Mouse (Mus musculus) hindbrain, embryonic 10.5 days (tissue): Measurements from ENCODE around the gene Dus1l. TPM values are rescaled to one million over a fixed set of nuclear protein-coding genes. Genes with fewer than 3 reads are reported as not detected.
"Not testable (repeated sequence)": the region's sequence is repeated elsewhere in the genome, so short reads cannot be mapped to it uniquely, and the experiment has no call there.

Experiments used
- DNase-seq: peaks from one replicate; pipeline ENCODE4 v3.0.0-alpha.2; 2017; ENCODE audit warnings: low spot score
- H3K27ac ChIP-seq: fragments of 300-500 bp; sonication (generic); 2 replicates; pipeline ENCODE4 v1.5.1; 2016; ENCODE audit warnings: mild to moderate bottlenecking, moderate library complexity
- H3K27me3 ChIP-seq: fragments of 300-500 bp; sonication (generic); 2 replicates; pipeline ENCODE4 v1.6.1; 2016; ENCODE audit warnings: mild to moderate bottlenecking; ENCODE audit not compliant: poor library complexity, insufficient read depth, severe bottlenecking
- H3K36me3 ChIP-seq: fragments of 300-500 bp; sonication (generic); 2 replicates; pipeline ENCODE4 v1.6.1; 2016; ENCODE audit warnings: mild to moderate bottlenecking, moderate library complexity
- H3K4me1 ChIP-seq: fragments of 300-500 bp; sonication (generic); replicated peaks from 2 replicates; pipeline ENCODE4 v1.6.1; 2016; ENCODE audit warnings: mild to moderate bottlenecking
- H3K4me3 ChIP-seq: fragments of 300-500 bp; sonication (generic); 2 replicates; pipeline ENCODE4 v1.5.1; 2016; ENCODE audit warnings: mild to moderate bottlenecking, moderate library complexity
- H3K9me3 ChIP-seq: fragments of 300-500 bp; sonication (generic); 2 replicates; pipeline ENCODE4 v1.6.1; 2016; ENCODE audit warnings: mild to moderate bottlenecking, moderate library complexity
- WGBS: fragments of 180-500 bp; shearing (Covaris S2); methylation state at CpG from one replicate; pipeline ENCODE4 v1.1.7; 2016; 5-methylcytosine and 5-hydroxymethylcytosine counted together
- polyA plus RNA-seq: library from polyadenylated mRNA; unstranded; fragments of >200 nt; fragmentation: Nextera tagmentation; extraction: Ambion mirVana; gene quantifications from 2 replicates; pipeline ENCODE4 v1.2.1, GENCODE M21; 2016

Gene Dus1l
- polyA plus RNA-seq, 1 experiment from 2014 or later: 95.4 TPM

DNA sequence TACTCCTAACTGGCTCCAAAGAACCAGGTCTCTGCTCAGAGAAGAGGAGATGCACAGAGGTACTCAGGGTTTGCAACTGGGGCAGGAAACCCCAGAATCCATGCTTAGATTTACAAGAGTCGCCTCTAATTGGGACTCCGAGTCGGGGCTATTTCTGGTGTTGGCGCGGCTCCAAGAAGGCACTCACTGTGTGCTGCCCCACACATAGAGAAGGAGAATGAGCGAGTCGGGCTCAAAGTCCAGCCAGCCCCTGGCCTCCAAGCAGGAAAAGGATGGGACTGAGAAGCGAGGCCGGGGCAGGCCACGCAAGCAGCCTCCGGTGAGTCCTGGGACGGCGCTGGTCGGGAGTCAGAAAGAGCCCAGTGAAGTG is 33.5 kb downstream of the Dus1l start, which contains the start of gene Hmga1b:
Hmga1b (plus strand) TSS at position 123 of the 370 bp plus-strand sequence.
- H3K27me3 ChIP-seq: peaks cover 29% of the 10 kb centered on the region
- H3K36me3 ChIP-seq, H3K27ac ChIP-seq, H3K4me1 ChIP-seq, DNase-seq: not testable (repeated sequence)
- peaks cover 25% of the 10 kb centered on the region for H3K9me3 ChIP-seq
- WGBS: 21% methylated on average over 14 of the region's 14 CpGs
- H3K4me3 ChIP-seq: peak within 1 kb of the TSS; percentile 30; the same call in 1 of the 2 replicates

DNA sequence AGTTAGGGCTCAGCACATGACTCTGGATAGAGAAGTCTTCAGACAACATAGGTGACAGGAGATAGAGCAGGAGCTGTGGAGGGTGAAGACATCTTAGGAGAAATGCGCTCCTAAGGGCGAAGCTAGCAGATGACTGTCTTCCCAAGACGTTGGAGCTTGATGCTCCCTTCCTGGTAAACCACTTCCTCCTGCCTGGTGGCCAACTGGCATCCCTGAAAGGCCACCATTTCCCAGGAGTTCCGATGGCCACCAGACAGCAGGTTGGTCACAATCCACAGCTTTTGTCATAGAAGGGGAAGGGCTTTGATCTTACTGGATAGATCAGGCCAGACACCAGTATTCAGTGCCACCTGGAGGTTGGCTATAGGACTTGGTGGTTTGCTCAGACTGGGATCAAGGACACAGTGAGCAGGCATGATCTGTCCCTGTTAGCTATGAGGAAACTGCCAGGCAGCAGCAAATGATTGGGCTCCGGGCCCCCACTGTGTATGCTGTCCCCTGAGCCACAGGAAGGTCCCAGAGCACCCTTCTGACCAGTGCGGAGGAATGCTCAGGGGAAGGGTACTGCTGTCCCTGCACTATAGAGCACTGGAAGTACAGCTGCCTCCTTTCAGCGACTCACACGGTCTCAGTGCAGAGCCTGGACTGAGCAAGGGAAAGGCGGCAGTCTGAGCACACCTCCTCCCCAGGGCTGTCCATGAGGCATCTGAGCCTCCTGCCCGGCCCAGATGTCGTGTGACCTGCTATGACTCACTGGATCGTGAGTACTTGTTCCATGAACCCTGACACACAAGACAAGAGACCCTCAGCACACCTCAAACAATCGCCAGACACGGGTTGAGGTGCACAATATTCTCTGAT is 34.2 kb downstream of the Dus1l start:
- 73% methylated on average over 14 of the region's 14 CpGs for WGBS
- H3K9me3 ChIP-seq: peaks cover 30% of the 10 kb centered on the region
- no peak for DNase-seq
- H3K36me3 ChIP-seq: no peaks in the 10 kb centered on the region
- no peak overlapping the region for H3K27ac ChIP-seq
- H3K4me1 ChIP-seq: peaks cover 3% of the 10 kb centered on the region; the same call in 1 of the 2 replicates
- peaks cover 29% of the 10 kb centered on the region for H3K27me3 ChIP-seq
- no peak overlapping the region for H3K4me3 ChIP-seq

DNA sequence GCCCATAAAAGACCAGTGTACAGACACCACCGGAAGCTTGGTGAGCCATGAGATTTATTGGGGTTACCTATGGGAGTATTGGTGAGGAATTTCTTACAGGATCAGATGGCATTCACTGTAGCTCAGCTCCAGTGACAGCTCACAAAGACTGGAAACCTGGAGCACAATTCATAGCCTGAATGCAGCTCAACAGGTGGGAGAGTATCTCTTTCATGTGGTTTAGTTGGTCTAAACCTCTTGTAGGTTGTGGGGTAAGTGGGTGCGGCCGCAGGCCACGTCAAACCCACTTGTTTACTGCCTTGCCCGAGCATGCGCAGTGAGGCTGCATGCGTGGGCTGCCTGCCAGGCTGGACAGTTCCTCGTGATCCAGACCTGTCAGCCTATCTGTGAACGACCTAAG is 36.0 kb downstream of the Dus1l start:
- Histone ChIP-seq H3K27me3 (peaks cover 26% of the 10 kb centered on the region), H3K9me3 (peaks cover 34% of the 10 kb centered on the region), H3K4me3 (no peak overlapping the region), H3K4me1 (peaks cover 3% of the 10 kb centered on the region; the same call in 1 of the 2 replicates), H3K36me3 (no peaks in the 10 kb centered on the region), H3K27ac (no peak overlapping the region)
- 93% methylated on average over 9 of the region's 9 CpGs for WGBS
- no peak for DNase-seq

DNA sequence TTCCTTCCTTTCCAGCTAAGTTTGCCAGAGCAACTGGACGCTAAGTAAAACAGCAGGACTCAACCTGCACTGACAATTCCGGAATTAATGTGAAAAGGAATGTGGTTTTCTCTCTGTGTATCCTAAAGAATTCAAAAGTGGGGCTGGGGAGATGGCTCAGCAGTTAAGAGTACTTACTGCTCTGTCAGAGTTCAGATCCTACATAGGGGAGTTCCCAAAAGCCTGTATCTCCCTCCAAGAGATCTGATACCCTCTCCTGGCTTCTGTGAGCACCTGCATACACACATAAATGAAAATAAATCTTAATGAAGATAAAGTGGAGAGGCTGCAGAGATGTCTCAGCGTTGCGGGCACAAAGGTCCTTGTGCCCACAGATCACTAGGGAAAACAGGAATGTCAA is 44.6 kb downstream of the Dus1l start:
- 78% methylated on average over 4 of the region's 4 CpGs for whole genome bisulfite sequencing
- no peak overlapping the region for H3K27ac ChIP-seq
- peaks cover under 1% of the 10 kb centered on the region; the same call in 1 of the 2 replicates for H3K9me3 ChIP-seq
- no peak for DNase-seq
- no peaks in the 10 kb centered on the region for H3K27me3 ChIP-seq
- H3K4me3 ChIP-seq: no peak overlapping the region
- no peaks in the 10 kb centered on the region for H3K4me1 ChIP-seq
- H3K36me3 ChIP-seq: no peaks in the 10 kb centered on the region

DNA sequence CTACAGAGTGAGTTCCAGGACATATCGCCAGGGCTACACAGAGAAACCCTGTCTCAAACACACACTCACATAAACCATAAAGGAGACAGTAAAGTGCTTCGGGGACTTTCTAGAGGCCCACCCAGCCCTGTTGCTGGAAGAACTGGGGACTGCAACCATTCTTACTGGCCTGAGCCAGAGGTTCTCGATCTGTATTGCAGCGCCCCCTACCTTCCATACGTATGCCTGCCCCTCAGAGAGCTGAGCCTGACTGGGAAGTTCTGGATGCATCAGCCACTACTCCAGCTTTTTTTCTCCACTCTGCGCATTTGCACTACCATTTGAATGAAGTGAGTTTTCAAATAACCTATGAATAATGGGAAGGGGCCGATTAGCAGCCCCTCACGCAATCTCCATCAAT is 46.8 kb downstream of the Dus1l start:
- H3K27me3 ChIP-seq: no peaks in the 10 kb centered on the region
- H3K36me3 ChIP-seq: no peaks in the 10 kb centered on the region
- H3K4me1 ChIP-seq: no peaks in the 10 kb centered on the region
- no peak overlapping the region for H3K27ac ChIP-seq
- H3K9me3 ChIP-seq: no peaks in the 10 kb centered on the region
- 62% methylated on average over 8 of the region's 8 CpGs for WGBS
- no peak for DNase-seq
- H3K4me3 ChIP-seq: no peak overlapping the region

DNA sequence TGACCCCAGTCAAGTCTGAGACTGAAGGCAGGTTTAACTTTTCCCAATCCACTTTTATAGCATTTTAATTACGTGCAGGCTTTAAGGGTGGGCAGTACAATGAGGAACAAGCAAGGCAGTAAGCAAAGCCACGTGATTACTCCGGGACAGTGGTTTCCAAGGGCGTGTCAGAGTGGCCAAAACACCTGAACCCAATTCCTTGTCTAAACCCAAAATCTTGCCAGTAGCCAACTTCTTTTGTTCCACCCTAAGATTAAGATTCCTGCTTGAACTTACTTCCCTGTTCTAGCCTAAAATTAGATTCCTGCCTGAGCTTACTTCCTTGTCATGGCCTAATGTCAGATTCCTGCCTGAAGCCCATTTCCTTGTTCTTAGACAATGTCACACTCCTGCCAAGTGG is 48.2 kb downstream of the Dus1l start:
- Histone ChIP-seq H3K36me3 (no peaks in the 10 kb centered on the region), H3K27ac (no peak overlapping the region), H3K27me3 (no peaks in the 10 kb centered on the region), H3K9me3 (no peaks in the 10 kb centered on the region), H3K4me3 (no peak overlapping the region), H3K4me1 (no peaks in the 10 kb centered on the region)
- 84% methylated on average over 4 of the region's 4 CpGs for whole genome bisulfite sequencing
- no peak for DNase-seq

DNA sequence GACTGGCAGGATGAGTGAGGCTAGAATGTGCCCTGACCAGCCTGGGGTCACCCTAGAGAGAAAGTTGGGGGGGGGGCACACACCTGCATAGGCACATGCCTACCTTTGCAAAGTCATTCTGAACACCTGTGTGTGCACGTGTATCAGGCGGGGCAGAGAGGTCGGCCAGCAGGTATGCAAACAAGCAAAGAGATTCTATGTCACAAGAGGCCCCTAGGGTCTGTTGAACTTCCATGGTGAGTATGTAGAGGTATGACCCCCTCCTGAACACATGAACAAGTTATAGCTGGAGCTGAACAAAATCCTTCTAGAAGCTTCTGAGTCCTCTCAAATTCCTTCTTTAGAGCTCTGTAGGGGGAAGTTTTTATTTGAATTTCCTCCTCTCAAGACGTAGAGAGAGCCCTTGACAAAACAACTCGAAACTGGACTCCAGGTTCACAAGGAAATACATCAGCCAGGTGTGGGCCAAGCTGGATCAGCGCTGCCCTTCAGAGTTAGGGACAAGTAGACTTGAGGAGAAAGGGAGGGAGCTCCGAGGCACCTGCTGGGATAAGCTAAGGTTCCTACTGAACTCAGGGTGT is 52.0 kb downstream of the Dus1l start:
- Histone ChIP-seq H3K36me3 (no peaks in the 10 kb centered on the region), H3K4me1 (no peaks in the 10 kb centered on the region), H3K4me3 (no peak overlapping the region), H3K27me3 (no peaks in the 10 kb centered on the region), H3K27ac (no peak overlapping the region), H3K9me3 (no peaks in the 10 kb centered on the region)
- WGBS: 73% methylated on average over 7 of the region's 7 CpGs
- no peak for DNase-seq

DNA sequence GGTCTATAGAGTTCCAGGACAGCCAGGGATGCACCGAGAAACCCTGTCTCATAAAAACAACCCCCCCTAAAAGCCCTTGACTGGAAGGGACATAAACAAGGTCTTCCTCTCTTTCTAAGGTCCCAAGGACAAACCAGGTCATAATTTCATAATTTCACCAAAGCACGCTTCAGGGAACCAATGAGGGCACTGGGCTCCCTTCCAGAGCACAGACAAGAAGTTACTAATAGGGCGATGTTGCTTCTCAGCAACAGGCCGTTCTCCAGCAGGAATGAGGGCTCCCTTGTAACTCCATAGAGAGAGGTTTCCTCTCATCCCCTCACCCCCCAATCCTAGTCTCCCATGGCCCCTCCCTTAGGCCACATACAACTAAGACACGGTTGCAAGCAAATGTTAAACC is 55.2 kb downstream of the Dus1l start:
- no peak overlapping the region for H3K27ac ChIP-seq
- no peaks in the 10 kb centered on the region for H3K36me3 ChIP-seq
- no peaks in the 10 kb centered on the region for H3K27me3 ChIP-seq
- H3K4me3 ChIP-seq: no peak overlapping the region
- no peaks in the 10 kb centered on the region for H3K4me1 ChIP-seq
- DNase-seq: no peak
- WGBS: 92% methylated on average over 5 of the region's 5 CpGs
- H3K9me3 ChIP-seq: no peaks in the 10 kb centered on the region

Other genes starting within 250 kb of the Dus1l start
- gene Mcrip1, start 246.7 kb downstream of the Dus1l start, polyA plus RNA-seq: 219 and 261 TPM in 2 replicates
- gene Ppp1r27, start 245.3 kb downstream of the Dus1l start, polyA plus RNA-seq: 0.27 TPM in 1 of 2 replicates, not detected in the other
- 519 and 570 TPM in 2 replicates for gene P4hb, start 223.2 kb downstream of the Dus1l start, polyA plus RNA-seq
- gene Arhgdia, start 214.8 kb downstream of the Dus1l start, polyA plus RNA-seq: 799 and 820 TPM in 2 replicates
- 607 and 643 TPM in 2 replicates for gene Alyref, start 198.0 kb downstream of the Dus1l start, polyA plus RNA-seq
- 237 TPM in 2 replicates for gene Anapc11, start 198.0 kb downstream of the Dus1l start, polyA plus RNA-seq
- 0.34 and 0.63 TPM in 2 replicates for gene Npb, start 187.9 kb downstream of the Dus1l start, polyA plus RNA-seq
- 139 and 160 TPM in 2 replicates for gene Pcyt2, start 178.5 kb downstream of the Dus1l start, polyA plus RNA-seq
- gene Sirt7, start 171.2 kb downstream of the Dus1l start, polyA plus RNA-seq: 37.0 and 42.4 TPM in 2 replicates
- gene Mafg, start 162.8 kb downstream of the Dus1l start, polyA plus RNA-seq: 23.1 and 26.2 TPM in 2 replicates
- 37.6 and 38.7 TPM in 2 replicates for gene Pycr1, start 152.6 kb downstream of the Dus1l start, polyA plus RNA-seq
- gene Myadml2, start 148.2 kb downstream of the Dus1l start, polyA plus RNA-seq: not detected in 2 replicates
- 2.3 and 4.3 TPM in 2 replicates for gene Notum, start 135.2 kb downstream of the Dus1l start, polyA plus RNA-seq
- 147 and 178 TPM in 2 replicates for gene Aspscr1, start 123.4 kb downstream of the Dus1l start, polyA plus RNA-seq
- gene Cenpx, start 82.7 kb downstream of the Dus1l start, polyA plus RNA-seq: 129 and 137 TPM in 2 replicates
- 55.8 and 57.7 TPM in 2 replicates for gene Lrrc45, start 82.5 kb downstream of the Dus1l start, polyA plus RNA-seq
- 31.0 and 58.2 TPM in 2 replicates for gene Rac3, start 74.9 kb downstream of the Dus1l start, polyA plus RNA-seq
- gene Dcxr, start 69.1 kb downstream of the Dus1l start, polyA plus RNA-seq: 17.9 and 19.8 TPM in 2 replicates
- gene Cbr2, start 64.3 kb downstream of the Dus1l start, polyA plus RNA-seq: 1.6 and 2.1 TPM in 2 replicates
- 8.9 and 12.2 TPM in 2 replicates for gene Hmga1b, start 33.6 kb downstream of the Dus1l start, polyA plus RNA-seq
- 46.4 and 63.7 TPM in 2 replicates for gene Rfng, start 12.2 kb downstream of the Dus1l start, polyA plus RNA-seq
- 276 and 285 TPM in 2 replicates for gene Gps1, start 12.1 kb downstream of the Dus1l start, polyA plus RNA-seq
- 131 TPM in 2 replicates for gene Fasn, start 28.1 kb upstream of the Dus1l start, polyA plus RNA-seq
- gene Ccdc57, start 136.5 kb upstream of the Dus1l start, polyA plus RNA-seq: 6.1 and 6.4 TPM in 2 replicates
- gene Slc16a3, start 152.1 kb upstream of the Dus1l start, polyA plus RNA-seq: 111 and 204 TPM in 2 replicates
- gene Csnk1d, start 194.9 kb upstream of the Dus1l start, polyA plus RNA-seq: 124 and 134 TPM in 2 replicates
- gene Cd7, start 243.0 kb upstream of the Dus1l start, polyA plus RNA-seq: not detected in 2 replicates